Mouse (Mus musculus): ENCODE data around the gene Sap30l.

- no peak for TF ChIP-seq CTCF (conservative IDR thresholded peaks at IDR 0.05; ENCODE audit: low read length)
- no peak for TF ChIP-seq NANOG (IDR thresholded peaks at IDR 0.05; ENCODE audit: borderline replicate concordance, low read length)
Measured at GRCm38 (mm10) chr11:57840986-57841385, 39.5 kb downstream of the Sap30l start.

Data from E14TG2a.4 (cell line).